Mouse (Mus musculus): Measurements from ENCODE around the gene Pfas. TPM values are rescaled to one million over a fixed set of nuclear protein-coding genes. Genes with fewer than 3 reads are reported as not detected.
A peak's percentile ranks its signal among the peaks of the same experiment; 100 is the strongest.
"Not testable (repeated sequence)": the region's sequence is repeated elsewhere in the genome, so short reads cannot be mapped to it uniquely, and the experiment has no call there.

Pfas gene
- total and polyA plus RNA-seq, 2 experiments from 2014 or later = 14.2 to 29.7 TPM

- H3K4me3 ChIP-seq (ENCODE audit: low read depth, low read length) = no peak overlapping the region
- H3K36me3 ChIP-seq (ENCODE audit: insufficient read depth) = peaks cover 31% of the 10 kb centered on the region
- no peak overlapping the region for H3K27ac ChIP-seq (ENCODE audit: low read depth, low read length)
- 91% methylated on average over 7 of the region's 7 CpGs for WGBS
- DNase-seq (no peak), ATAC-seq (no peak)
- H3K9me3 ChIP-seq (ENCODE audit: low read length) = no peaks in the 10 kb centered on the region
- no peak overlapping the region for H3K4me2 ChIP-seq (ENCODE audit: low read depth)
- TF ChIP-seq CTCF (IDR thresholded peaks at IDR 0.05; ENCODE audit: low read depth) = no peak
- peaks cover 4% of the 10 kb centered on the region; the same call in 1 of the 2 replicates for H3K4me1 ChIP-seq (ENCODE audit: insufficient read depth)
- no peaks in the 10 kb centered on the region for H3K27me3 ChIP-seq (ENCODE audit: insufficient read depth, low read length)
- no peak overlapping the region for H3K9ac ChIP-seq
These were observed 3.1 kb downstream of the Pfas start for GRCm38 (mm10) chr11:69005193-69005592.

- ATAC-seq = no peak
- no peak overlapping the region for H3K9ac ChIP-seq
- 63% methylated on average over 4 of the region's 4 CpGs for WGBS
- no peak overlapping the region for H3K4me3 ChIP-seq (ENCODE audit: low read depth, low read length)
- H3K4me1 ChIP-seq (ENCODE audit: insufficient read depth) = peaks cover 4% of the 10 kb centered on the region; the same call in 1 of the 2 replicates
- no peak overlapping the region for H3K27ac ChIP-seq (ENCODE audit: low read depth, low read length)
- H3K4me2 ChIP-seq (ENCODE audit: low read depth) = no peak overlapping the region
- no peak for DNase-seq
- H3K36me3 ChIP-seq (ENCODE audit: insufficient read depth) = peaks cover 46% of the 10 kb centered on the region
- H3K27me3 ChIP-seq (ENCODE audit: insufficient read depth, low read length) = no peaks in the 10 kb centered on the region
- no peak; the same call in 1 of the 2 replicates for TF ChIP-seq CTCF (IDR thresholded peaks at IDR 0.05; ENCODE audit: low read depth)
- H3K9me3 ChIP-seq (ENCODE audit: low read length) = no peaks in the 10 kb centered on the region
These were observed 4.7 kb downstream of the Pfas start for GRCm38 (mm10) chr11:69003592-69003991.

- H3K4me3 ChIP-seq (ENCODE audit: low read depth, low read length); H3K9me3 ChIP-seq (ENCODE audit: low read length); ATAC-seq; H3K27me3 ChIP-seq (ENCODE audit: insufficient read depth, low read length); H3K4me1 ChIP-seq (ENCODE audit: insufficient read depth); H3K27ac ChIP-seq (ENCODE audit: low read depth, low read length); DNase-seq; H3K4me2 ChIP-seq (ENCODE audit: low read depth); H3K9ac ChIP-seq: not testable (repeated sequence)
- WGBS = 95% methylated on average over 4 of the region's 4 CpGs
- H3K36me3 ChIP-seq (ENCODE audit: insufficient read depth) = peaks cover 52% of the 10 kb centered on the region
These were observed 5.5 kb downstream of the Pfas start for GRCm38 (mm10) chr11:69002782-69003181.

GRCm38 (mm10) chr11:68997080-68997479 is 11.2 kb downstream of the Pfas start:
- Histone ChIP-seq H3K4me3 (ENCODE audit: low read depth, low read length) (no peak overlapping the region), H3K27ac (ENCODE audit: low read depth, low read length) (no peak overlapping the region), H3K36me3 (ENCODE audit: insufficient read depth) (peaks cover 92% of the 10 kb centered on the region), H3K27me3 (ENCODE audit: insufficient read depth, low read length) (no peaks in the 10 kb centered on the region), H3K9ac (no peak overlapping the region), H3K9me3 (ENCODE audit: low read length) (no peaks in the 10 kb centered on the region), H3K4me1 (ENCODE audit: insufficient read depth) (no peaks in the 10 kb centered on the region), H3K4me2 (ENCODE audit: low read depth) (no peak overlapping the region)
- TF ChIP-seq CTCF (IDR thresholded peaks at IDR 0.05; ENCODE audit: low read depth) = no peak
- ATAC-seq (no peak), DNase-seq (no peak)
- 96% methylated on average over 4 of the region's 4 CpGs for WGBS

GRCm38 (mm10) chr11:68994377-68994776 is 13.9 kb downstream of the Pfas start:
- DNase-seq (no peak), ATAC-seq (no peak)
- Histone ChIP-seq H3K4me1 (ENCODE audit: insufficient read depth) (no peaks in the 10 kb centered on the region), H3K27ac (ENCODE audit: low read depth, low read length) (no peak overlapping the region), H3K27me3 (ENCODE audit: insufficient read depth, low read length) (no peaks in the 10 kb centered on the region), H3K9me3 (ENCODE audit: low read length) (no peaks in the 10 kb centered on the region), H3K36me3 (ENCODE audit: insufficient read depth) (peaks cover 91% of the 10 kb centered on the region), H3K9ac (no peak overlapping the region), H3K4me2 (ENCODE audit: low read depth) (no peak overlapping the region), H3K4me3 (ENCODE audit: low read depth, low read length) (no peak overlapping the region)
- 93% methylated on average over 3 of the region's 3 CpGs for WGBS
- peak; percentile 41 for TF ChIP-seq CTCF (IDR thresholded peaks at IDR 0.05; ENCODE audit: low read depth)

GRCm38 (mm10) chr11:68993122-68993521 is 15.1 kb downstream of the Pfas start:
- WGBS = 86% methylated on average over 7 of the region's 7 CpGs

GRCm38 (mm10) chr11:68988341-68988740 is 19.9 kb downstream of the Pfas start:
- no peak overlapping the region for H3K9ac ChIP-seq
- no peak for DNase-seq
- 92% methylated on average over 17 of the region's 17 CpGs for WGBS
- H3K27me3 ChIP-seq (ENCODE audit: insufficient read depth, low read length) = no peaks in the 10 kb centered on the region
- no peaks in the 10 kb centered on the region for H3K4me1 ChIP-seq (ENCODE audit: insufficient read depth)
- no peak for ATAC-seq
- H3K27ac ChIP-seq (ENCODE audit: low read depth, low read length) = no peak overlapping the region
- peaks cover 59% of the 10 kb centered on the region for H3K36me3 ChIP-seq (ENCODE audit: insufficient read depth)
- no peak for TF ChIP-seq CTCF (IDR thresholded peaks at IDR 0.05; ENCODE audit: low read depth)
- no peaks in the 10 kb centered on the region for H3K9me3 ChIP-seq (ENCODE audit: low read length)
- H3K4me3 ChIP-seq (ENCODE audit: low read depth, low read length) = no peak overlapping the region
- no peak overlapping the region for H3K4me2 ChIP-seq (ENCODE audit: low read depth)

More at GRCm38 (mm10) chr11:68993122-68993521, 15.1 kb downstream of the Pfas start:
- TF ChIP-seq CTCF (IDR thresholded peaks at IDR 0.05; ENCODE audit: low read depth) = no peak
- no peaks in the 10 kb centered on the region for H3K27me3 ChIP-seq (ENCODE audit: insufficient read depth, low read length)
- ATAC-seq (no peak), DNase-seq (no peak)
- H3K27ac ChIP-seq (ENCODE audit: low read depth, low read length) = no peak overlapping the region
- H3K4me2 ChIP-seq (ENCODE audit: low read depth) = no peak overlapping the region
- no peak overlapping the region for H3K9ac ChIP-seq
- no peak overlapping the region for H3K4me3 ChIP-seq (ENCODE audit: low read depth, low read length)
- peaks cover 89% of the 10 kb centered on the region for H3K36me3 ChIP-seq (ENCODE audit: insufficient read depth)
- H3K9me3 ChIP-seq (ENCODE audit: low read length) = no peaks in the 10 kb centered on the region
- no peaks in the 10 kb centered on the region for H3K4me1 ChIP-seq (ENCODE audit: insufficient read depth)
